Mouse (Mus musculus) neutrophil, adult 5-6 weeks (primary cell): ENCODE results near the gene Naa10. TPM values are rescaled to one million over a fixed set of nuclear protein-coding genes. Genes with fewer than 3 reads are reported as not detected.

Experiments used
- ATAC-seq: fragments of 151-379, 151-347 bp; 2 replicates; pipeline ENCODE4 v1.8.0; 2017; ENCODE audit warnings: mild to moderate bottlenecking, moderate TSS enrichment; ENCODE audit not compliant: insufficient number of reproducible peaks, poor library complexity, low FRiP score, severe bottlenecking; ENCODE audit errors: extremely low read depth
- total RNA-seq: library from RNA; stranded (forward); fragments of 200-1000 nt; gene quantifications from 2 replicates; pipeline ENCODE4 v1.2.3, GENCODE M21; 2017

The Naa10 gene
- total RNA-seq, 1 experiment from 2014 or later = 46.7 TPM

- ATAC-seq = no peak
Measured at GRCm38 (mm10) chrX:73921285-73921822, 390 bp downstream of the Naa10 start.

GRCm38 (mm10) chrX:73918631-73919030 lies 3.1 kb downstream of the Naa10 start:
- ATAC-seq = no peak

GRCm38 (mm10) chrX:73916945-73917344 lies 4.8 kb downstream of the Naa10 start:
- no peak for ATAC-seq

GRCm38 (mm10) chrX:73914827-73915703 lies 6.7 kb downstream of the Naa10 start:
- peak; percentile 94 for ATAC-seq

- peak; percentile 37; the same call in 1 of the 2 replicates for ATAC-seq
Measured at GRCm38 (mm10) chrX:73911588-73911987, 10.2 kb downstream of the Naa10 start.

- ATAC-seq = no peak
Measured at GRCm38 (mm10) chrX:73911156-73911555, 10.6 kb downstream of the Naa10 start.

GRCm38 (mm10) chrX:73910451-73910850 lies 11.3 kb downstream of the Naa10 start:
- ATAC-seq = no peak

- ATAC-seq = no peak
Measured at GRCm38 (mm10) chrX:73910049-73910448, 11.7 kb downstream of the Naa10 start.

GRCm38 (mm10) chrX:73897959-73898358 lies 23.8 kb downstream of the Naa10 start:
- no peak for ATAC-seq

- no peak for ATAC-seq
Measured at GRCm38 (mm10) chrX:73895719-73896118, 26.0 kb downstream of the Naa10 start, which contains the start of gene L1cam. TSS of gene L1cam (minus strand) at chrX:73896105.

GRCm38 (mm10) chrX:73892833-73893232 lies 28.9 kb downstream of the Naa10 start:
- ATAC-seq = no peak

- no peak for ATAC-seq
Measured at GRCm38 (mm10) chrX:73891551-73892152, 30.1 kb downstream of the Naa10 start, which contains the start of gene Avpr2. TSS of gene Avpr2 (plus strand) at chrX:73892102.

GRCm38 (mm10) chrX:73881463-73881862 lies 40.3 kb downstream of the Naa10 start:
- no peak for ATAC-seq

GRCm38 (mm10) chrX:73881036-73881427 lies 40.7 kb downstream of the Naa10 start:
- ATAC-seq = no peak

- ATAC-seq = peak; percentile 81
Measured at GRCm38 (mm10) chrX:73880194-73881035, 41.3 kb downstream of the Naa10 start.

GRCm38 (mm10) chrX:73877014-73877413 lies 44.7 kb downstream of the Naa10 start:
- ATAC-seq = no peak

GRCm38 (mm10) chrX:73875881-73876280 lies 45.9 kb downstream of the Naa10 start:
- ATAC-seq = no peak

- no peak for ATAC-seq
Measured at GRCm38 (mm10) chrX:73871956-73872355, 49.8 kb downstream of the Naa10 start.

GRCm38 (mm10) chrX:73871474-73871873 lies 50.3 kb downstream of the Naa10 start:
- ATAC-seq = no peak
